Mouse (Mus musculus) stomach, embryonic 16.5 days (tissue): ENCODE measurements around the gene Gne. TPM values are rescaled to one million over a fixed set of nuclear protein-coding genes. Genes with fewer than 3 reads are reported as not detected.

Experiments used
- ATAC-seq: fragments of 200-750 bp; cut with Nextera tagmentation; 2 replicates; pipeline ENCODE4 v1.8.0; 2017; ENCODE audit warnings: moderate number of reproducible peaks, moderate TSS enrichment; ENCODE audit not compliant: insufficient read depth, low FRiP score
- H3K27ac ChIP-seq: fragments of 300-500 bp; sonication (generic); 2 replicates; pipeline ENCODE4 v1.5.1; 2014; ENCODE audit warnings: low read length
- H3K27me3 ChIP-seq: fragments of 300-500 bp; sonication (generic); 2 replicates; pipeline ENCODE4 v1.6.1; 2014; ENCODE audit warnings: low read length, control low read depth, mixed read lengths; ENCODE audit not compliant: control insufficient read depth, insufficient read depth
- H3K36me3 ChIP-seq: fragments of 300-500 bp; sonication (generic); 2 replicates; pipeline ENCODE4 v1.6.1; 2014; ENCODE audit warnings: low read length; ENCODE audit not compliant: control insufficient read depth, insufficient read depth
- H3K4me1 ChIP-seq: fragments of 300-500 bp; sonication (generic); 2 replicates; pipeline ENCODE4 v1.6.1; 2014; ENCODE audit warnings: low read length, control low read depth, mixed read lengths; ENCODE audit not compliant: control insufficient read depth, insufficient read depth
- H3K4me2 ChIP-seq: fragments of 300-500 bp; sonication (generic); 2 replicates; pipeline ENCODE4 v1.6.1; 2014; ENCODE audit warnings: low read depth, low read length, mixed read lengths
- H3K4me3 ChIP-seq: fragments of 300-500 bp; sonication (generic); replicated peaks from 2 replicates; pipeline ENCODE4 v1.5.1; 2014; ENCODE audit warnings: mild to moderate bottlenecking, low read length
- H3K9ac ChIP-seq: fragments of 300-500 bp; sonication (generic); 2 replicates; pipeline ENCODE4 v1.6.1; 2014; ENCODE audit warnings: low read length
- H3K9me3 ChIP-seq: fragments of 300-500 bp; sonication (generic); replicated peaks from 2 replicates; pipeline ENCODE4 v1.6.1; 2016; ENCODE audit warnings: low read length, control low read depth; ENCODE audit not compliant: control insufficient read depth
- WGBS: fragments of 180-500 bp; shearing (Covaris S2); extraction: QIAGEN DNeasy Blood & Tissue Kit; methylation state at CpG from one replicate; pipeline ENCODE4 v1.1.7; 2014; 5-methylcytosine and 5-hydroxymethylcytosine counted together
- polyA plus RNA-seq: library from polyadenylated mRNA; unstranded; fragments of >200 nt; fragmentation: Nextera tagmentation; extraction: Ambion mirVana; gene quantifications from 2 replicates; pipeline ENCODE4 v1.2.1, GENCODE M21; 2015

Gene Gne
- polyA plus RNA-seq, 1 experiment from 2014 or later, result 30.0 TPM

DNA sequence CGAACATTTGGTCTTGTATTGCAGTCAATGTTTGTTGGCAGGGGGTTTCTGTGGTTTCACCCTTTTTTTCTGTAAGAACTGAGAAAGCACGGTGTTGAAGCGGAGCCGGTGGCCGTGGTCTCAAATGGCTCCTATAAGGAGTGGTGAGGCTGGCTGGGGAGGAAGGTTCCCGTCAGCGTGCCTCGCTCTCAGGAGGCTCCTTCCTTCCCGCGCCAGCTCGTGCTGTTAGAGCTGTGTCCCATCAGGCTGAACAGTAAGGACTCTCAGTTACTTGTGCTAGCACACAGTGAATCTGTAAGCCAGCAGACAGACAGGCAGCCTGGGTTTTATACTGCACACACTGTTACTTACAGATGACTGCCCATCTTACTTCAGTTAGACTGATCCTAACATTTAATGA, 61.2 kb downstream of the Gne start:
- 91% methylated on average over 11 of the region's 11 CpGs for WGBS

DNA sequence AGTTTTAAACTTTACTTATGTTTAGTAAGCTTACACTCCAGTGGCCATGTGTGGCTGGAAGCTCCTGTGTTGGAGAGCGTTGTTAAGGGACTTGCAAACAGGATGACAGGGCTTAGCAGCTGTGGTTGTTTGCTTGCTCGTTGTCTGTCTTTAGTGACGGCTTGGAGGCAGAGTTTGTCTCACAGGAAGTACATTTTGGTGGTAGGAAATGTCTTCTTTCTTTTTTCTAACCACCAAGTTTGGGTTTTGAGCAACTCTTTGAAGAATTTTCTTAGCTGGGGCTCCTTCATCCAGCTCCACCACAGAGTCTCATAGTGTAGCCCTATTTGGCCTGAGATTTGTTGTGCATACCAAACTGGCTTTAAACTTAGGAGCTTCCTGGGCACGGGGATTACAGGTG, 61.7 kb downstream of the Gne start:
- 81% methylated on average over 4 of the region's 4 CpGs for WGBS
- H3K4me2 ChIP-seq, result no peak overlapping the region
- H3K27ac ChIP-seq, result no peak overlapping the region
- H3K9me3 ChIP-seq, result no peaks in the 10 kb centered on the region
- ATAC-seq, result no peak
- H3K4me3 ChIP-seq, result no peak overlapping the region
- H3K36me3 ChIP-seq, result peaks cover 22% of the 10 kb centered on the region
- H3K4me1 ChIP-seq, result no peaks in the 10 kb centered on the region
- no peak overlapping the region for H3K9ac ChIP-seq
- no peaks in the 10 kb centered on the region for H3K27me3 ChIP-seq

More for the DNA sequence above, 61.2 kb downstream of the Gne start:
- H3K27me3 ChIP-seq, result no peaks in the 10 kb centered on the region
- no peak for ATAC-seq
- no peak overlapping the region for H3K27ac ChIP-seq
- peaks cover 24% of the 10 kb centered on the region for H3K36me3 ChIP-seq
- H3K4me1 ChIP-seq, result peaks cover 2% of the 10 kb centered on the region; the same call in 1 of the 2 replicates
- no peak overlapping the region for H3K9ac ChIP-seq
- H3K4me3 ChIP-seq, result no peak overlapping the region
- no peaks in the 10 kb centered on the region for H3K9me3 ChIP-seq
- no peak overlapping the region for H3K4me2 ChIP-seq

DNA sequence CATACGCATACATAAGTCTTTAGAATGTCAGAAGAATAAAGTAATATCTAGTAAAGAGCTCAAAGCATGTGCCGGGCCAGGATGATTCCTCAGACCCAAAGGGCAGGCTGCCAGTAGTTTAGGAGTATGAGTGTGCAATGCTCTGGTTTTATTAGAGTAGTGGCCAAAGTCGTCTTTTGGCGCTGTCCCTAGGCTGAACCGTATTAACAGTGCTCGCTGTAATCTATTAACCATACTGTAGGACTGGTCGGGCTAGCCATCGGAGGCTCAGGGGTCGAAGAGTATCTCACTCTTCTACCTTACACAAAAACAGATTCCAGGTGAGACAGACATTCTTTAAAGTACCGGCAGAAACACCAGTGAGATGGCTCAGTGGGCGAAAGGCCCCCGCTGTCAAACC, 67.2 kb downstream of the Gne start:
- H3K4me2 ChIP-seq, result no peak overlapping the region
- peaks cover 21% of the 10 kb centered on the region for H3K4me1 ChIP-seq
- H3K36me3 ChIP-seq, result peaks cover 12% of the 10 kb centered on the region; the same call in 1 of the 2 replicates
- no peak overlapping the region for H3K9ac ChIP-seq
- no peaks in the 10 kb centered on the region for H3K9me3 ChIP-seq
- H3K27ac ChIP-seq, result no peak overlapping the region
- no peak for ATAC-seq
- no peaks in the 10 kb centered on the region for H3K27me3 ChIP-seq
- WGBS, result 83% methylated on average over 12 of the region's 12 CpGs
- no peak overlapping the region for H3K4me3 ChIP-seq

DNA sequence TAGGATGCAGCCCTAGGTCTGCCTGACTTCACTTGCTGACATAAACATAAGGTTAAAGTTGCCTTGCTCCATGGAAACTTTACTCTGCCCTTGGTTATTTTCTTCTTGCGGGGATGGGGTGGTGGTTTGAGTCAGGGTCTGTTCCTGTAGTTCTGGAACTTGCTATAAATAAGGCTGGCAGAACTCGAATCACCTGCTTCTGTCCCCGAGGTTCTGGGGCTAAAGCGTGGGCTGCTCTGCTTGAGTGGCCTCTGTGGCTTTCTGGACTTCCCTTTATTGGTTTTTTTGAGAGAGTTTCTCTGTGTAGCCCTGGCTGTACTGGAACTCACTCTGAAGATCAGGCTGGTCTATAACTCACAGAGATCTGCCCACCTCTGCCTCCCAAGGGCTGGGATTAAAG, 67.9 kb downstream of the Gne start:
- no peak for ATAC-seq
- WGBS, result 86% methylated on average over 4 of the region's 4 CpGs
- Histone ChIP-seq H3K36me3 (0 out of 2 replicates have a peak, but pooled peaks cover 6% of the 10 kb centered on the region), H3K4me2 (no peak overlapping the region), H3K27me3 (no peaks in the 10 kb centered on the region), H3K27ac (no peak overlapping the region), H3K4me3 (no peak overlapping the region), H3K4me1 (peaks cover 21% of the 10 kb centered on the region), H3K9ac (no peak overlapping the region), H3K9me3 (no peaks in the 10 kb centered on the region)

- H3K4me1 ChIP-seq, result peaks cover 21% of the 10 kb centered on the region
- H3K9ac ChIP-seq, result peak overlapping the region; percentile 96
- peak overlapping the region; percentile 82; the same call in 1 of the 2 replicates for H3K27ac ChIP-seq
- peak overlapping the region; percentile 94 for H3K4me2 ChIP-seq
- 20% methylated on average over 11 of the region's 11 CpGs for WGBS
- ATAC-seq, result no peak
- H3K36me3 ChIP-seq, result no peaks in the 10 kb centered on the region
- no peaks in the 10 kb centered on the region for H3K9me3 ChIP-seq
- H3K27me3 ChIP-seq, result no peaks in the 10 kb centered on the region
- peak overlapping the region; percentile 99 for H3K4me3 ChIP-seq
Measured at GRCm38 (mm10) chr4:44013391-44014070, 70.4 kb downstream of the Gne start.

DNA sequence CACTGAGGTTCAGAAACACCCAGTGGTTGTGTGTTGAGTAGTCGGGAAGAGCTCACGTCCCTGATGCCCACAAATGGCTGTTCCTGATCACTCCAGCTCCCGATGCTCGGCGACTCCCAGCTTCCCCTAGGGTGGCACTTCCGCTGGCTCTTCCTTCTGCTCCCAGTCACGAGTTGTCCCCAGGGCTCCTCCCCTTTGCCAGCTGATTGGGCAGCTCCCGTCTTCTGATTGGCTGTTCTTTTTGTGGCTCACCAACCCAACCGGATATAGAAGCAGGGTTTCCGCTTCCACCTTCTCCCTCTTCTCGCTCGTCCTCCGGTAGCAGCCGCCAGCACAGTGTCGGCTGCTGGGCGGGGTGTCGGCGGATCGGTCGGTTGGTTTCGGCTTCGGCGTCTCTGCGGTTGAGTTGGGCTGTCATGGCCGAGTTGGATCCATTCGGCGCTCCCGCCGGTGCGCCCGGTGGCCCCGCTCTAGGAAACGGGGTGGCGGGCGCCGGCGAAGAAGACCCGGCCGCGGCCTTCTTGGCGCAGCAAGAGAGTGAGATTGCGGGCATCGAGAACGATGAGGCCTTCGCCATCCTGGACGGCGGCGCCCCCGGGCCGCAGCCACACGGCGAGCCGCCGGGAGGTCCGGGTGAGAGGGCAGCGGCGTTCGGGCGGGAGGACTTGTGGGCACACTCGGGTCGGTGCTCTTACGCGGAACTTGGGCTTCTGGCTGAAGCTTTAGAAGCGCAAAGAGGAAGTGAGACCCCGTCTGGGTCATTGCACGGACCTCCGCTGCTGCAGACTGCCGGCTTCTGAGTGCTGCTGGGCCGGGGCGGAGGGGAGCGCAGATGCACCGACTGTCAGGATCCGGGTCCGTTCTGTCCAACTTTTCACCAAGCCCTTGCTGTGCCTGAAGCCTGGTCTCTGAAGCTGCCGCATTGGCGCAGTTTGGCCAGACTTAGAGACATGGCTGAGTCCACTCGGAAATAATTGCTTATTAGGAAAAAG, 71.3 kb downstream of the Gne start:
- under 1% methylated on average over 77 of the region's 77 CpGs for WGBS
- Histone ChIP-seq H3K9ac (peak overlapping the region; percentile 96), H3K4me1 (peaks cover 21% of the 10 kb centered on the region), H3K27me3 (no peaks in the 10 kb centered on the region), H3K4me3 (peak overlapping the region; percentile 99), H3K4me2 (peak overlapping the region; percentile 94), H3K9me3 (no peaks in the 10 kb centered on the region), H3K36me3 (no peaks in the 10 kb centered on the region), H3K27ac (peak overlapping the region; percentile 82)
- peak; percentile 97 for ATAC-seq

- Histone ChIP-seq H3K36me3 (no peaks in the 10 kb centered on the region), H3K9ac (peak overlapping the region; percentile 78), H3K9me3 (no peaks in the 10 kb centered on the region), H3K4me1 (peaks cover 19% of the 10 kb centered on the region), H3K4me3 (peak overlapping the region; percentile 99), H3K27ac (peak overlapping the region; percentile 68), H3K4me2 (peak overlapping the region; percentile 94), H3K27me3 (no peaks in the 10 kb centered on the region)
- 78% methylated on average over 3 of the region's 3 CpGs for WGBS
- ATAC-seq, result no peak
Measured at GRCm38 (mm10) chr4:44011799-44012198, 72.2 kb downstream of the Gne start.

- Histone ChIP-seq H3K9me3 (no peaks in the 10 kb centered on the region), H3K27ac (no peak overlapping the region), H3K27me3 (no peaks in the 10 kb centered on the region), H3K4me1 (peaks cover 16% of the 10 kb centered on the region), H3K4me3 (no peak overlapping the region), H3K36me3 (no peaks in the 10 kb centered on the region), H3K4me2 (no peak overlapping the region), H3K9ac (no peak overlapping the region)
- 48% methylated on average over 2 of the region's 2 CpGs for WGBS
- ATAC-seq, result no peak
Measured at GRCm38 (mm10) chr4:44010893-44011292, 73.1 kb downstream of the Gne start.

GRCm38 (mm10) chr4:44010176-44010575, 73.8 kb downstream of the Gne start:
- WGBS, result 98% methylated on average over 1 of the region's 1 CpGs
- ATAC-seq, result no peak

More at GRCm38 (mm10) chr4:44010176-44010575, 73.8 kb downstream of the Gne start:
- no peak overlapping the region for H3K4me3 ChIP-seq
- H3K4me2 ChIP-seq, result no peak overlapping the region
- no peaks in the 10 kb centered on the region for H3K36me3 ChIP-seq
- H3K9ac ChIP-seq, result no peak overlapping the region
- no peak overlapping the region for H3K27ac ChIP-seq
- no peaks in the 10 kb centered on the region for H3K27me3 ChIP-seq
- no peaks in the 10 kb centered on the region for H3K9me3 ChIP-seq
- H3K4me1 ChIP-seq, result peaks cover 16% of the 10 kb centered on the region
